Mouse (Mus musculus) forebrain, embryonic 10.5 days (tissue): ENCODE data around the gene Tsnax. TPM values are rescaled to one million over a fixed set of nuclear protein-coding genes. Genes with fewer than 3 reads are reported as not detected.

ENCODE experiments used
- DNase-seq: peaks from one replicate; pipeline ENCODE4 v3.0.0-alpha.2; 2017; ENCODE audit warnings: low spot score; ENCODE audit errors: extremely low spot score
- H3K27ac ChIP-seq: fragments of 300-500 bp; sonication (generic); 2 replicates; pipeline ENCODE4 v1.5.1; 2016; ENCODE audit warnings: mild to moderate bottlenecking
- H3K27me3 ChIP-seq: fragments of 300-500 bp; sonication (generic); 2 replicates; pipeline ENCODE4 v1.6.1; 2016; ENCODE audit warnings: mild to moderate bottlenecking; ENCODE audit not compliant: poor library complexity, severe bottlenecking
- H3K36me3 ChIP-seq: fragments of 300-500 bp; sonication (generic); replicated peaks from 2 replicates; pipeline ENCODE4 v1.6.1; 2016; ENCODE audit warnings: mild to moderate bottlenecking, moderate library complexity
- H3K4me1 ChIP-seq: fragments of 300-500 bp; sonication (generic); 2 replicates; pipeline ENCODE4 v1.6.1; 2016
- H3K4me3 ChIP-seq: fragments of 300-500 bp; sonication (generic); 2 replicates; pipeline ENCODE4 v1.5.1; 2016; ENCODE audit warnings: mild to moderate bottlenecking, moderate library complexity
- H3K9me3 ChIP-seq: fragments of 300-500 bp; sonication (generic); 2 replicates; pipeline ENCODE4 v1.6.1; 2016; ENCODE audit warnings: mild to moderate bottlenecking, moderate library complexity
- WGBS: fragments of 180-500 bp; shearing (Covaris S2); methylation state at CpG from one replicate; pipeline ENCODE4 v1.1.7; 2016; 5-methylcytosine and 5-hydroxymethylcytosine counted together
- polyA plus RNA-seq: library from polyadenylated mRNA; unstranded; fragments of >200 nt; fragmentation: Nextera tagmentation; extraction: Ambion mirVana; gene quantifications from 2 replicates; pipeline ENCODE4 v1.2.1, GENCODE M21; 2016

The Tsnax gene
- polyA plus RNA-seq, 1 experiment from 2014 or later, result 125 TPM

GRCm38 (mm10) chr8:125049051-125049750 lies 36.4 kb downstream of the Tsnax start:
- Histone ChIP-seq H3K36me3 (no peaks in the 10 kb centered on the region), H3K4me3 (no peak overlapping the region), H3K27me3 (peaks cover 23% of the 10 kb centered on the region), H3K4me1 (peaks cover 9% of the 10 kb centered on the region), H3K27ac (no peak overlapping the region), H3K9me3 (peaks cover 7% of the 10 kb centered on the region)
- WGBS, result 69% methylated on average over 5 of the region's 5 CpGs
- DNase-seq, result no peak

DNA sequence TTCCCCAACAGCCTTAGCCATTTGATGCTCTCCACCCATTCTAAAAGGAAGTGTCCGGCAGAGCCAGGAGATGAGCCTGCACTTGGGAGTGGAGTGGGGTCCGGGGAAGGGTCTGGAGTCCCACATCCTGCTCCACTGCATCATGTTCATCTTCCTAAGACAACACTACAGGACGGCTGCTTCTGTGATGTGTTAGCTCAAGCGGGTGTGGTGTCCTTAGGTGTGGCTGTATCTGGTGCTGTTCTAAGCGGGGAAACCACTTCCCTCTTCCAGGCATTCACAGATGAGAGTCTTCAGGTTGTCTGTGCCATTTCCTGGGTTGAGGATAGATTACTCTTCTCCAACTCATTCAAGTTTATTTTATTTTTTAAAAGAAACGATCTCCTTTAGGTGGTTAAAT lies 37.0 kb downstream of the Tsnax start:
- WGBS, result 86% methylated on average over 6 of the region's 6 CpGs
- peaks cover 29% of the 10 kb centered on the region for H3K27me3 ChIP-seq
- DNase-seq, result no peak
- peaks cover 15% of the 10 kb centered on the region for H3K4me1 ChIP-seq
- no peak overlapping the region for H3K27ac ChIP-seq
- no peak overlapping the region for H3K4me3 ChIP-seq
- H3K9me3 ChIP-seq, result peaks cover 7% of the 10 kb centered on the region
- H3K36me3 ChIP-seq, result no peaks in the 10 kb centered on the region

- DNase-seq, result peak; percentile 71
- peaks cover 15% of the 10 kb centered on the region for H3K4me1 ChIP-seq
- H3K36me3 ChIP-seq, result no peaks in the 10 kb centered on the region
- H3K4me3 ChIP-seq, result no peak overlapping the region
- H3K27ac ChIP-seq, result no peak overlapping the region
- H3K9me3 ChIP-seq, result peaks cover 7% of the 10 kb centered on the region
- 45% methylated on average over 2 of the region's 2 CpGs for WGBS
- peaks cover 41% of the 10 kb centered on the region for H3K27me3 ChIP-seq
Measured at GRCm38 (mm10) chr8:125052026-125052425, 39.2 kb downstream of the Tsnax start.

DNA sequence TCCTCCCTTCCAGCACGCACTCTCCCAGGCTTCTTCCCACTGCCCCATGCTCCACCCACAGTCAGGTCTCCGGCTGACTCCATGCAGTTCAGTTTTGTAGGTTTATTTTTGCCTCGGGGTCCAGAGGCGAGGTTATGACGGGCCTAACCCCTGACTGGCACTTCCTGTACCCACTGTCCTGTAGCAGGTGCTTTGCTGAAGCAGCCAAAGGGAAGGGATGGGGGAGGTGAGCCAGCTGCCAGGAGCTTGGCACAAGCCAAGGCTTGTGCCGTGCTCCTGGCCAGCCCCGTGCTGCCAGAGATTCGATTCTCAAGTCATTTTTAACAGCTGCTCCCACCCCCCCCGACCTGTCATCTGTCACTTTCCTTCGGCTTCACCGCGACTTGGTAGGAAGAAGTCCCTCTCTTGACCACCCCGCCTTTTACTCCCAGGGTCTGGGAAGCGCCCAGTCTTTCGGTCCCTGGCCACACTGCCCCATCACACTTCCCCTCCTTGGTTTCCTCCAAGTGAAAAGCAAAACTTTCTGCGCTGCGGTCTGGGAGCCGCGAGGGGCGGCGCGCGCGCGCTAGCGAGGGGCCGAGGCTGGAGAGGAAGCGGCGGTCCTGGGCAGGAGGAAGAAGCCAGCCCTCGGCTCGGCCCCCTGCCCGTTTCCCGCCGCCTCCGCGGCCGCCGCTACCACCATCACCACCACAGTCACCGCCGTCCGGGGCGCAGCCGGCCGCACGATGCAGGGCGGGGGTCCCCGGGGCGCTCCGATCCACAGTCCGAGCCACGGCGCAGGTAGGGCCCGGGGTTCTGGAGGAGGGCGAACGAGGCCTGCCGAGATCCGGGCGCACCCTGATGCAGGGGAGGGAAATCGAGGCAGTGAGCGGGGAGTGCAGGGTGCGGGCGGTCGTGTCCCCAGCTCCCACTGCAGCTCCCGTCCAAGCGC lies 41.0 kb downstream of the Tsnax start, which contains the start of gene Disc1:
Gene Disc1 (plus strand): TSS at position 691 of the 931 bp plus-strand sequence.
- peaks cover 15% of the 10 kb centered on the region for H3K4me1 ChIP-seq
- peak within 1 kb of the TSS; percentile 65 for H3K4me3 ChIP-seq
- H3K27me3 ChIP-seq, result peaks cover 41% of the 10 kb centered on the region
- WGBS, result 2% methylated on average over 63 of the region's 65 CpGs
- peak; percentile 41 for DNase-seq
- peak within 1 kb of the TSS; percentile 77 for H3K27ac ChIP-seq
- H3K9me3 ChIP-seq, result peaks cover 7% of the 10 kb centered on the region
- no peaks in the 10 kb centered on the region for H3K36me3 ChIP-seq

DNA sequence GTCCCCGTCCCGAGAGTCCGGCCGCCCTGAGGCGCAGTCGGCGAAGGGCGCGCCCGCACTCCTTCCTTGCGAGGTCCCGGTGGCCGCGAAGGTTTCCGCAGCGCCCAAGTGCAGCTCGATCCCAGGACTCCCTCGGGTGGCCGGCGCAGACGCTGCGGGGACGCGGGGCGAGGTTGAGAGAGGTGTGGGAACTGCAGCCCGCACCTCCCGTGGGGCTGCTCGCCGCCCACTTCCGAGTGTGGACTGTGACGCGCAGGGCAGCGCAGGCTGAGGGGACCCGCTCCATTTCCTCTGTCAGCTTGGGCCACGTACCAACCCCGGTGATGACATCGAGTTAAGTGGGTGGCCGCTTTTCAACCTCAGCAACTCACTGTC lies 41.6 kb downstream of the Tsnax start:
- Histone ChIP-seq H3K27me3 (peaks cover 41% of the 10 kb centered on the region), H3K9me3 (peaks cover 7% of the 10 kb centered on the region), H3K27ac (peak overlapping the region; percentile 77), H3K4me1 (peaks cover 15% of the 10 kb centered on the region), H3K36me3 (no peaks in the 10 kb centered on the region), H3K4me3 (peak overlapping the region; percentile 65)
- peak; percentile 20 for DNase-seq
- 1% methylated on average over 34 of the region's 38 CpGs for WGBS

- no peaks in the 10 kb centered on the region for H3K4me1 ChIP-seq
- 85% methylated on average over 8 of the region's 8 CpGs for WGBS
- no peaks in the 10 kb centered on the region for H3K9me3 ChIP-seq
- no peak for DNase-seq
- no peak overlapping the region for H3K4me3 ChIP-seq
- H3K27me3 ChIP-seq, result peaks cover under 1% of the 10 kb centered on the region
- no peak overlapping the region for H3K27ac ChIP-seq
- no peaks in the 10 kb centered on the region for H3K36me3 ChIP-seq
Measured at GRCm38 (mm10) chr8:125060904-125061303, 48.1 kb downstream of the Tsnax start.

GRCm38 (mm10) chr8:125065596-125065995 lies 52.8 kb downstream of the Tsnax start:
- Histone ChIP-seq H3K27ac (no peak overlapping the region), H3K36me3 (no peaks in the 10 kb centered on the region), H3K4me3 (no peak overlapping the region), H3K4me1 (peaks cover 15% of the 10 kb centered on the region), H3K27me3 (no peaks in the 10 kb centered on the region), H3K9me3 (no peaks in the 10 kb centered on the region)
- no peak for DNase-seq
- 90% methylated on average over 6 of the region's 6 CpGs for WGBS

- WGBS, result 39% methylated on average over 12 of the region's 12 CpGs
Measured at GRCm38 (mm10) chr8:125066913-125067595, 54.3 kb downstream of the Tsnax start.

DNA sequence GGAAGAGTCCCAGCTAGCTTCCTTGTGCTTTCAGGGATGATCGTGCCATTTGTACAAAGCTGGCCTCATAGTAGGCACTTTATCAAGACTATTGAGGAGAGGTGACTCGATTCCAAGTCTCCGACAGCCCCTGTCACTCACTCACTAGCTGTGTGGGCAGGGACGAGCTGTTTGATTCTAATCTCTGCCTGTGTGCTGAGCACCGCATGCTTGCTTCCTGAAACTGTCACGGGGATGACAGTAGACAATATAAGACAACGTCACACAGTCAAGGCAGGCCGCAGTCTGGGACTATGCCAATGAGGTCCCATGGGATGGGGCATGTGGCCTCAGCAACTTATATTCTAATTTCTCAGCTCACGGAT lies 54.8 kb downstream of the Tsnax start:
- Histone ChIP-seq H3K27ac (peak overlapping the region; percentile 63; the same call in 1 of the 2 replicates), H3K4me3 (no peak overlapping the region), H3K36me3 (no peaks in the 10 kb centered on the region), H3K27me3 (no peaks in the 10 kb centered on the region), H3K4me1 (peaks cover 15% of the 10 kb centered on the region), H3K9me3 (no peaks in the 10 kb centered on the region)
- WGBS, result 76% methylated on average over 9 of the region's 9 CpGs
- no peak for DNase-seq

More at GRCm38 (mm10) chr8:125066913-125067595, 54.3 kb downstream of the Tsnax start:
- no peak overlapping the region for H3K4me3 ChIP-seq
- H3K27me3 ChIP-seq, result no peaks in the 10 kb centered on the region
- peak overlapping the region; percentile 63; the same call in 1 of the 2 replicates for H3K27ac ChIP-seq
- no peaks in the 10 kb centered on the region for H3K9me3 ChIP-seq
- H3K36me3 ChIP-seq, result no peaks in the 10 kb centered on the region
- DNase-seq, result peak; percentile 61
- H3K4me1 ChIP-seq, result peaks cover 15% of the 10 kb centered on the region

- no peak for DNase-seq
- Histone ChIP-seq H3K27me3 (no peaks in the 10 kb centered on the region), H3K27ac (0 out of 2 replicates have a peak overlapping the region, but pooled peaks have one; percentile 63), H3K4me1 (peaks cover 15% of the 10 kb centered on the region), H3K4me3 (no peak overlapping the region), H3K9me3 (no peaks in the 10 kb centered on the region), H3K36me3 (no peaks in the 10 kb centered on the region)
- WGBS, result 84% methylated on average over 6 of the region's 6 CpGs
Measured at GRCm38 (mm10) chr8:125068146-125068905, 55.5 kb downstream of the Tsnax start.

GRCm38 (mm10) chr8:125069304-125069703 lies 56.5 kb downstream of the Tsnax start:
- Histone ChIP-seq H3K36me3 (no peaks in the 10 kb centered on the region), H3K4me1 (peaks cover 15% of the 10 kb centered on the region), H3K9me3 (no peaks in the 10 kb centered on the region), H3K4me3 (no peak overlapping the region), H3K27me3 (no peaks in the 10 kb centered on the region), H3K27ac (0 out of 2 replicates have a peak overlapping the region, but pooled peaks have one; percentile 20)
- no peak for DNase-seq
- WGBS, result 78% methylated on average over 7 of the region's 7 CpGs

GRCm38 (mm10) chr8:125069733-125070132 lies 56.9 kb downstream of the Tsnax start:
- no peak for DNase-seq
- H3K27ac ChIP-seq, result no peak overlapping the region
- 72% methylated on average over 6 of the region's 6 CpGs for WGBS

More at GRCm38 (mm10) chr8:125069733-125070132, 56.9 kb downstream of the Tsnax start:
- Histone ChIP-seq H3K4me3 (no peak overlapping the region), H3K36me3 (no peaks in the 10 kb centered on the region), H3K9me3 (no peaks in the 10 kb centered on the region), H3K27me3 (no peaks in the 10 kb centered on the region), H3K4me1 (peaks cover 15% of the 10 kb centered on the region)
